Mouse (Mus musculus): ENCODE data around the gene Sugct.

Gene Sugct

GRCm38 (mm10) chr13:17694911-17695699 is at the start of gene Sugct, which contains the start of gene Mplkip:
Gene Sugct, minus strand, starts transcription at chr13:17695553.
Gene Mplkip, plus strand, starts transcription at chr13:17695192.
- peak; percentile 100 for DNase-seq (ENCODE audit: low read depth, low spot score)

DNA sequence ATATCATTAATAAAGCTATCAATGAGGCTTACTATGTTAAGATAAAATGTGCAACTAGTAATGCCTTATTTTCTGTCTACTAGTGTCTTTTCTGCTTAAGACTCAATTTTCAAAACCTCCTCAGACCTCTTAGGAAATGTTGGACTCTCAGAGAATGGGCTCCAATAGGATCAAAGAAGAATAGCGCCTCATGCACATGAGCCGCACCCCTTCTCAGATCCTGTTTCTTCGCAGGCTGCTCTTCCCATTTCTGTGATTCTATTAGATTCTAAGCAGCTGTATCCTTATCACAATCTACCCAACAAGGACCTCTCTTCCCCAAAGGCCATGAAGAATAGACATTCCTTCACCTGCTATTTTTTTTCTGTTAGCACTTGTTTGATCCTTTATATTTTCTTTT is 33.4 kb upstream of the Sugct start:
- DNase-seq (ENCODE audit: low read depth, low spot score), result no peak

- DNase-seq (ENCODE audit: low read depth, low spot score), result no peak
Measured at GRCm38 (mm10) chr13:17727922-17728321, 32.6 kb upstream of the Sugct start.

- no peak for DNase-seq (ENCODE audit: low read depth, low spot score)
Measured at GRCm38 (mm10) chr13:17717357-17717756, 22.0 kb upstream of the Sugct start.

GRCm38 (mm10) chr13:17708784-17709311 is 13.5 kb upstream of the Sugct start:
- no peak for DNase-seq (ENCODE audit: low read depth, low spot score)

- DNase-seq (ENCODE audit: low read depth, low spot score), result no peak
Measured at GRCm38 (mm10) chr13:17705188-17705826, 10.0 kb upstream of the Sugct start.

GRCm38 (mm10) chr13:17702311-17702710 is 7.0 kb upstream of the Sugct start:
- DNase-seq (ENCODE audit: low read depth, low spot score), result no peak

DNA sequence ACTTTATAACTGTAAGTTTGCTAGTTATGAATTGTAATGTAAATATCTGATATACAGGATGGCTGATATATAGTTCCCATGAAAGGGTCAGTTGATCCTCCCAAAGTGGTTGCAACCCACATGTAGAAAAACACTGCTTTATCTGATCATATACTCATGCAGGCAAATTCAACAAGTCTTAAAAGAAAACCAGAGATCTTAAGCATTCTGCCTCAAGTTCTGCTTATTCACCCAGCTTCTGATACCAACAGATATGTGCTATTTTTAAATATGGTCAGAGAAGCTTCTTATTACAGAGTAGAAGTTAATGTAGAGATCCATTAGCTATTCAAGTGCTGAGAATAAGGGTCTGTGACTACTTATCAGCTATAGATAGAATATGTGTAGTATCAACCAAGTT is 6.0 kb upstream of the Sugct start:
- DNase-seq (ENCODE audit: low read depth, low spot score), result no peak

DNA sequence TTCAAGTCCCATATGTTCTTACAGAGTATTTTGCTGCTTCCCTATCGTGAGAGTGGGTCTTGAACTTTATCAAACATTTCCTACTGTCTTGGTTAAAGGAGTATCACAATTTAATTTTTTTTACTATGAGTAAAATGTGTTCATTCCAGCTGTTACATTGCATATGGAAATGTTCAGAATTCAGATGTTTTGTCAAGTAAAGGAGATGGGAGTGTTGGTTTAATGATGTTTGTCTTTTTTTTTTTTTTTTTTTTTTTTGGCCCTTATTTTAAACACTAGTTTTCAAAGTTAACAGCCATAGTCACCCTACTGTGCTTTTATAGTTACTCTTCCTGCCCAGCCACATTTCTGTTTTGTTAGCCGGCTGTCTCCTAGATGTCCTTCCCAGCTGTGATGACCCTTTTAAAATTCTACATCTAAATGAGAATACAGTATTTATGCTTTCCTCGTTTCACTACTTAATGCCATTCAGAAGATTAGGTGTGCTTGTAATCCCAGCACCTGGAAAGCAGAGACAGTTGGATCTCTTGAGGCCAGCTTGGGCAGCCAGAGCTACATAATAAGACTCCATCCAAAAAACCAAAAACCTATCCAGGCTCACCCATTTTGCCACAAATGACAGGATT is 4.8 kb upstream of the Sugct start:
- no peak for DNase-seq (ENCODE audit: low read depth, low spot score)

- DNase-seq (ENCODE audit: low read depth, low spot score), result no peak
Measured at GRCm38 (mm10) chr13:17695898-17696580, 686 bp upstream of the Sugct start.

GRCm38 (mm10) chr13:17694414-17694813 is 939 bp downstream of the Sugct start:
- DNase-seq (ENCODE audit: low read depth, low spot score), result peak; percentile 13

DNA sequence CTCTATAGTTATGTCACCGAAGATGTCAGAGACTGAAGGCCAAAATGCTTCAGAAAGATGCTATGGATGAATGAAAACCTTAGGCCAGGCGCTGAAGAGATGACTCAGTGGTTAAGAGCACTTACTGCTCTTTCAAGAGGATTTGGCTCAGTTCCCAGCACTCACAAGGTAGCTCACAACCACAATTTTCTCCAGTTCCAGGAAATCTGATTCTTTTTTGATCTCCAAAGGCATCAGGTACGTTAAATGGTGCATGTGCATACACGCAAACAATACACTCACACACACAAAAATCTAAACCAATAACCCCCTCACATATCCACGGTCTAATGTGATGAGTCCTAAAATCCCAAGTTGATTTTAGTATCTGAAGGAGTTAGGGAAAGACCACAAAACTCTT is 1.5 kb downstream of the Sugct start:
- no peak for DNase-seq (ENCODE audit: low read depth, low spot score)

DNA sequence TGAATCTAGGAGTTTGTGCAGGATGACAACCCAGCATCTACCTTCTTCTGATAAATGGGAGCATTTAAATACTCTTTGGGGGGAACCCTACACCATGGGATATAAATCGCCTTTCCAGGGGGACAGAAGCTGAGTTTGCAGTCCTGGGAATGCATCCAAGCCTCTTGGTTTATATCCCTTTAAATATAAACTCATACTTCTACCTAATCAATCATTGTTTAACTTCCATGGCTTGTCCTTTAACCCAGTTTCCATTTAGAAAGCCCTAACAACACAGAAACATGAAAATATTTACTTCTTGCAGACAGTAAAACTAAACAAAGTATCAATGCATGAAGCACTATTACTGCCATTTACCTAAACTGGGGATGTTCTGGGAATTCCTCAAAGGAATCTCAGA is 3.9 kb downstream of the Sugct start:
- DNase-seq (ENCODE audit: low read depth, low spot score), result no peak

DNA sequence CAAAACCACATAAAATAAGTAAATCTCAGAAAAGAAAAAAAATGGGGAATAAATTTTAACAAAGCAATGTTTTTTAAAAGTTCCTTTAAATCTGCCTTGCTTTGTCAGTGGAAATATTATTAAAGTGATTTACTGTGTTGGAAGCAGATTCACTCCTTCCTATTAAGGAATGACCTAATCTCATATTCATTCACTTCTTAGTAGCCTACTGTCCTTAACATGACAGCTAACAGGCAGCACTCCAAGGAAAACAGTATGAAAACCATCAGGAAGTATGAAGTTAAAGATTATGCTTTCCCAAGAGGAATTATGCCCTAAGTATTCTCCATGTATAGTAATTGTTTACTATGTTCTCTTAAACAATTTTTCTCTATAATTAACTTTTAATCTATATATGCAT is 4.7 kb downstream of the Sugct start:
- DNase-seq (ENCODE audit: low read depth, low spot score), result no peak

GRCm38 (mm10) chr13:17689461-17689860 is 5.9 kb downstream of the Sugct start:
- DNase-seq (ENCODE audit: low read depth, low spot score), result no peak

DNA sequence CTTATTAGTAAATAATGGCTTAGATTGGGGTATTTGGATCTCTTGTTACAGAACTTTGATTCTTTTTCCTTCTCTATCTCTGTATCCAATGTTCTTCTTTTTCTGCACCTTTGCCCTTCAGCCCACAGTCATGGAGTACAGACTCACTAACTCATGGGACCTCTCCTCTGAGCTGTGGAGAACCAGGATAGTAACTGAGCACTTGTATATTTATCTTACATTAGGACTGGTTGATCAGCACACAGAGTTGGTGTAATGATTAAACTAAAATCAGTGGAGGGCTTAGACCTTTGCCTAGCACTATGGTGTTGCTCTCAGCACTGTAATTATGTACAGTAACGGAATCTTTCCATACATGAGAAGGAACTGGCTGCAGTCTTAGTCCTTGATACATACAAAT is 24.2 kb downstream of the Sugct start:
- DNase-seq (ENCODE audit: low read depth, low spot score), result no peak

- no peak for DNase-seq (ENCODE audit: low read depth, low spot score)
Measured at GRCm38 (mm10) chr13:17667380-17667779, 28.0 kb downstream of the Sugct start.

- no peak for DNase-seq (ENCODE audit: low read depth, low spot score)
Measured at GRCm38 (mm10) chr13:17642294-17642693, 53.1 kb downstream of the Sugct start.

- no peak for DNase-seq (ENCODE audit: low read depth, low spot score)
Measured at GRCm38 (mm10) chr13:17638008-17638407, 57.3 kb downstream of the Sugct start.

DNA sequence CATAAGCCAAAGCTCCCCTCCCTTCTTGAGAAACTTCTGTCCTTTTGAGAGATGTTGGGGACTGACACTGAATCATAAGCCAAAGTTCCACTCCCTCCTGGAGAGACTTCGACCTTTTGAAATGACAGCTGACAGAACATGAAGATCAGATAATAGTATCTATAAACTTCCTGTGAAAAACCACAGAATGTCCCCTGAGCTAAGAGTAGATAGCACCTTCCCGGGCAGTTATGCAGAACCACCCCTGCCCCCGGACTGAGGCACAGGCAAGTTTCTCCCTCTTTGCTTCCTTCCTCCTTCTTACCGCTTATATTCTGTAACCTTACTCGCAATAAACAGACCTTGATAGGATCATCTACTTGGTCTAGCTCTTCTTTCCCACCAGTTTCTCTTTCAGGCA is 68.2 kb downstream of the Sugct start:
- no peak for DNase-seq (ENCODE audit: low read depth, low spot score)

DNA sequence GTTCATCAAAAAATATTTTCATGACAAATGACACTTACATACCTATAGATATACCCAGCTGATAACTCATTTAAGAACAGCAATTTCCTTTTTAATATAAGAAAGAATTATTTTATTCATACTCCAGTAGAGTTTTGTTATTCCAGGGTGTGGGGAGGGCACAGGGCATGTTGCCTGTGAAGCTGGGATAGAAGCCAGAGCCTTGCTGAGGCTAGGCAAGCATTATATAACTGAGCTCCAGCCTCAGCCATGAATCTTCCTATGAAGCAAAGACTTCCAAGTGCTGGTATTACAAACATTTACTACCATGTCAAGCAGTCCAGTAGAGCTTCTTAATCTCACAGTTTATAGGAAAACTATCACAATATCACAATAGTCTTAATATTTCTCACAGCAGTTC is 70.4 kb downstream of the Sugct start:
- DNase-seq (ENCODE audit: low read depth, low spot score), result no peak

GRCm38 (mm10) chr13:17606217-17606616 is 89.1 kb downstream of the Sugct start:
- DNase-seq (ENCODE audit: low read depth, low spot score), result no peak

All from retina, postnatal 7 days (tissue).